Mouse (Mus musculus) spleen, postnatal 4 days (tissue): ENCODE data around the gene Npas2.

Experiments used
- DNase-seq, 2 experiments: peaks; one replicate each; pipeline ENCODE4 v3.0.0; 2022; ENCODE audit warnings: low spot score in 2 of 2

The Npas2 gene

GRCm38 (mm10) chr1:39212982-39213381, 19.5 kb downstream of the Npas2 start:
- no peak for DNase-seq

- no peak for DNase-seq
These were observed 24.1 kb downstream of the Npas2 start for GRCm38 (mm10) chr1:39217584-39217983.

DNA sequence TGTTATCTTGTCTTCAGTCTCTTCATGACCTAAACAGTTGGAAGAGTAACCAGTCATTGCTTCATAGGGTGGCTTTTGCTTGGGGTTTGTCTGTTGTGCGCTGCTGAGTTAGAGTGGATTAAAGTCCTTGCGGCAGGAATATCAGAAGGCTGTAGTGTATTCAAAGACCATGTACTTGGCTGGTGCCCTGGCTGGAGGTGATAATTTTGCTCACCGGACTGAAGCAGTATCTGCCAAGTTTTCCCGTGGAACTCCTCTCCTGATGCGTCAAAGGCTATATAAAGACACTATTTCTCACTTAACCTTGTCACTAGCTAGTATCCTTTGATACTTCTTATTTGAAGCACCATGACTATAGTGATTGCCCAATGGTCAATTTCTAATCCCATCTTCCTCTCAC, 34.9 kb downstream of the Npas2 start:
- no peak for DNase-seq

DNA sequence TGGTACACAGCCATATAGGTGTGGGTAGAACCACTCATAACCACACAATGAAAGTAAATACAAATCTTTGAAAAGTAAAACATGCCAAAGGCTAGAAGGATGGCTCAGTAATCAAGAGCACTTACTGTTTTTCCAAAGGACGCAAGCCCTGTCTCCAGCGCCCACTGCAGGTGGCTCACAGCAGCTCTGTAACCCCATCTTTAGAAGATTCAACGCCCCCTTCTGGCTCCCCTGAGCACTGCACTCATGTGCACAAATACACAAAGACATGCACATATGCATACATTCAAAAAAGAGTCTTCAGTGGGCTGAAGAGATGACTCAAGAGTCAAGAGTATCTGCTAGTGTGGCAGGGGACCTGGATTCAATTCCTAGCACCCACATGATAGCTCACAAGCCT, 36.5 kb downstream of the Npas2 start:
- DNase-seq: no peak

DNA sequence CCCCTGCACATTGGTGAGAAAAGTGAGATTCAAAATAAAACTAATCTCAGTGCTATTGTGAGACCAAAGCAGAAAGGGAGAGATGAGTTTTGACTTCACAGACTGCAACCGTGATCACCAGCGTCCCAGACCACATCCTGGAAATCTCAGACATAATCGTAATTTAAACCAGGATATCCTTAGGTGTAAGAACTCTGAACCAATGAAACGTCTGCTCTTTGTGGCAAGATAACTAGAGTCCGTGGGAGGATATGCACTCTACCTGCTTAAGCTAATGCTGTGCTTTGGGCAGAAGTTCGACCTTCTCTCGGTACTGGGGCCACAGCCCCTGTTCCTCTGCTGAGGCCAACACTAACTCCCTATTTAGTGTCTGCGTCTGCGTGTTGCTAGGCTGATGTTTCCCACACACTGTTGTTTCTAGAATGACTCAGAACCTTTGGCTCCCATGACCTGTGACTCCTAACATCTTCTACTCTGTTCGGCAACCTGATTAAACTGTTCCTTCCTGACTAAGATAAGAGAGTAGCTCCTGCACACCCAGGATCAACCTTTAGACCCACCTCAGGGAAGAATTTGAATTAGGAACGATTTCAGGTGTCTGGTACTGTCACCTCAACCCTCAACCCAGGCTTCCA, 41.4 kb downstream of the Npas2 start:
- no peak for DNase-seq

GRCm38 (mm10) chr1:39237503-39238255, 44.1 kb downstream of the Npas2 start:
- no peak for DNase-seq

- no peak for DNase-seq
These were observed 47.5 kb downstream of the Npas2 start for GRCm38 (mm10) chr1:39240860-39241584.

GRCm38 (mm10) chr1:39244726-39245125, 51.2 kb downstream of the Npas2 start:
- DNase-seq: no peak

DNA sequence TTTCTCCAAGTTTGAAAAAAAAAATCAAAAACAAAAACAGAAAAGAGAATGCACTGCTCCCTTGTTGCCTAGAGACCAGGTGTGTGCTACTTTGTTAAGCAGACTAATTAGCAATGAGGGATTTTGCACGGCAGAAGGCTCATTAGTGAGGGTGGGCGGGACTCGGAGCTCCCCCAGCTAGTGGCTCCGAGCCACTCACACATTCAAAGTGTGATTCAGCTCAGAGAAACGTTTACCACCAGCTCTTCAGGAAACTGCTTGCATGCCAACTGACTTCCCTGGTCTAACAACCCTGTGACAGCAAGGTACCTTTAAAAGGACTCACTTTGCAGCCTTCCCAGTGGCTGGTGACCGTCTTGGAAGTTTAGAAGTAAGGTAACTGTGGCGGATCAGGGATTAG, 58.1 kb downstream of the Npas2 start:
- DNase-seq: no peak

- DNase-seq: no peak
These were observed 60.2 kb downstream of the Npas2 start for GRCm38 (mm10) chr1:39253771-39254170.

DNA sequence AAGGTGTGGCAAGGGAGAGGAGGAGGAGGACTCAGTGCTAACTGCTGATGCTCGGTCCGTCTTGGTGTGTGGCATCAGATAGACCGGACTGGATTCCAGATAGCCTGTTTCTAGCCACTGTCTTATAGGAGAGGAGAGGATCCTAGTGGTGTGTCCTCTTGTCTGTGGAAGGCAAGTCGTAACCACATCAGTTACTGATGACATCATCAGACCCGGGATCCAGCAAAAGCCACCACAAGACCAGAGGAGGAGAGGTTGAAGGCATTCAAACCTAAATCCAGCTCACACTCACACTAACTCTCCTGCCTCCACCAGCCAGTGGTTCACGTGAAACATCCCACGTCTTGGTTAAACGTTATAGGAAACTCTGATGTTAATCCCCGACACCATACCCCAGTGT, 62.5 kb downstream of the Npas2 start:
- DNase-seq: no peak

DNA sequence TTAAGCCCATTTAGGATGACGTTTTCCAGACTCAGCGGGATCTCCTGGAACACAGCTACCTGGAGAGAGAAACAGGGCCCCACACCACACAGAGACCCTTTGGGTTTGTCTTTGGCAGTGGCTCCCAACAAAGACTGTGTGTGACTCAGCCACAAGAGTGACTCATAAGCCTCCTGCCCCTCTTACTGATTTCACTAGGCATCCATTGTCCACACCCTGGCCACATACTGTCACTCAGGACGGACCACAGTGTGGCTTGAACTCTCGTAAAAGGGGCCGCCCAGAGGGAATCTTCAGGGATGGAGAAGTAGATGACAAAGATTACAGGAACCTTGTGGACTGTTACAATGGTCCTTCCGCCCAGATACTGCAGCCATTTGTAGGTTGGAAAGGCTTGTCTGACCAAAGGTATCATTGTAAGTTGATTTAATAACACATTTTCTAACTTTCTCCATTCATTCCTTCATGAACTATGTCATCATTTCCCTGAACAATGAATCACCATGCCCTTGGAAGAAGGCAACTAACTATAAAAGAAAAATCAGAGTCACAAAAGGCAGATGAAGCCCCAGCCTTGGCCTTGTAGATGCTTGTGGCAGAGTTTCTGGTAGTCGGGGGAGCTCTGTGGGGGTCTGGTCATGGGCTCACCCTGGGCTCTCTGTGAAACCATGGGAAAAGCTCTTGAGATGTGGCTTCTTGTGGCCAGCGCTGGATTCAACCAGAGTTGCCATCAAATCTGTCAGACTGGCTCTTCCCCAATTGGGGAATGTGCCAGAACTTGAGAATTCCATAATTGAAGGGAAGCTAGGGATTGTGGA, 63.2 kb downstream of the Npas2 start:
- DNase-seq: no peak

GRCm38 (mm10) chr1:39257331-39257594, 63.7 kb downstream of the Npas2 start:
- no peak for DNase-seq

- no peak for DNase-seq
These were observed 66.1 kb downstream of the Npas2 start for GRCm38 (mm10) chr1:39259668-39260067.

- no peak for DNase-seq
These were observed 66.8 kb downstream of the Npas2 start for GRCm38 (mm10) chr1:39260183-39260978.

- DNase-seq: no peak
These were observed 73.4 kb downstream of the Npas2 start for GRCm38 (mm10) chr1:39266843-39267512.

- DNase-seq: no peak
These were observed 79.4 kb downstream of the Npas2 start for GRCm38 (mm10) chr1:39272976-39273375.

DNA sequence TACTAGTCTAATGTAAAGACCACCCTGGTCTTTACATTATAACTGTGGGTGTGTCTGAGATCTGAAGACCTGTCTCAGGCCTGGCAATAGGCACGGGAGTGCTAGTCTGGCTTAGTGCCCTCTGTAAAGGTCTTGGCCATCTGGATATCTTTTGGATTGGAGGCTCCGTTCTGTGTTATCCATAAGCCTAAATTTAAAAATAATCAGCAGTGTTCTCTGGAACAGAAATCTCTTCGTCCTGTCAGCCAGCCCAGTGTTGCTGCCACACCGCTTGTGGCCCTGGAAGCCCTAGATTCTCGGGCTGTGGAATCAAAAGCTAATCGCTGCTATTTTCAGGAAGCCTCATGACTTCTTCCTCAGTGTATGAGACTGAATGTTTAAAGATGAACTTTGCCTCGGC, 86.9 kb downstream of the Npas2 start:
- no peak for DNase-seq

DNA sequence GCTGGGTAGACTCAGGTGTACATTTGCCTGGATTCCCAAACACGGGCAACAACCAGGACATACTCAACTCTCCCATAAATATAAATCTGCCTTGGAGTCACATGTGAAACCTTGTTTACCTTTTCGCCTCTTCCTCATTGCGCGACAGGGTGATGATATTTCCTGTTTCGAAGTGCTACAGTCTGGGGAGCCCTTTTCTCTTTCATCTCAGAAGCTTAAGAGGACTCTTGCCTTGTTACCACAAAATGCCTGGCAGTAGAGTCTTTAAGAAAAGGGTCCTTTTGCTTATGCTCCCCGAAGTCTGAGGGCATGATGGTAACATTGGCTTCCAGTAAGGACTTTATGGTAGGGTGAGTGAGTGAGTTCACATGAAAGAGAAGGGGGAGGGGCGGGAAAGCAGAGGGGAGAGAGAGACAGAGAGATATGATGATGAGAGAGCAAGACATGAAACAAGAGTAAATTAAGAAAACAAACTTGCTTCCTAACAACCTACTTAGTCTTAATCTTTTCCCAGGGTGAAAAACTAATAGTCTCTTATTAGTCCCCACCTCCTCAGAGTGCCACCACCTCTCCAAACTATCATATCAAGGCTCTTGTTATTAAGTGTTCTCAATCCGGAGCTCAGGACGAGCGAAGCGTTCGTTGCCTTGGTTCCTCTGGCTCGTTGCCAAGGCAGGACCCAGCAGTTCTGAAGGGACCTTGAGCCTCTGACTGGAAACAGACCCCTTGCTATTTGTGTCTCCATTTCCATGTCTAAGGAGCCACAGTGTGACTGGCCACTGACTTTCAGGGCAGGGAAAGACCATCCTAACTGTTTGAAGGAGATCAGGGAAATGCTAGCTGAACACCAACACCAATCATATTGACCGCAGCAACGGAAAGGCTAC, 87.7 kb downstream of the Npas2 start:
- DNase-seq: no peak

GRCm38 (mm10) chr1:39281888-39282287, 88.4 kb downstream of the Npas2 start:
- no peak for DNase-seq
